Mouse (Mus musculus) adrenal gland, postnatal 10 days (tissue): ENCODE data around the gene Zc3hav1. TPM values are rescaled to one million over a fixed set of nuclear protein-coding genes. Genes with fewer than 3 reads are reported as not detected.
A peak's percentile ranks its signal among the peaks of the same experiment; 100 is the strongest.

ENCODE experiments used
- DNase-seq: peaks from one replicate; pipeline ENCODE4 v3.0.0; 2021; ENCODE audit warnings: mixed read lengths
- total RNA-seq, 2 experiments: library from RNA; stranded (reverse); gene quantifications; 2 replicates each; pipeline ENCODE4 v1.2.3; 2021

The Zc3hav1 gene
- total RNA-seq, 2 experiments from 2014 or later = 36.1 to 42.0 TPM

DNA sequence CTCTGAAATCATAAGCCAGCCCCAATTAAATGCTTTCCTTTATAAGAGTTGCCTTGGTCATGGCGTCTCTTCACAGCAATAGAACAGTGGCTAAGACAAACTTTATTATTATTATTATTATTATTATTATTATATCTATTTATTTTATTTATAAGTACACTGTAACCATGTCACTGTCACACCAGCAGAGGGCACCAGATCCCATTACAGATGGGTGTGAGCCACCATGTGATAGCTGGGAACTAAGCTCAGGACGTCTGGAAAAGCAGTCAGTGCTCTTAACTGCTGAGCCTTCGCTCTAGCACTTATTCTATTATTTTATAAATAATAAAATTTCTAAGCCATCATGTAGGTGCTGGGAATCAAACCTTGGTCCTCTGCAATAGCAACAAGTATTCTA is 60.7 kb downstream of the Zc3hav1 start:
- no peak for DNase-seq

DNA sequence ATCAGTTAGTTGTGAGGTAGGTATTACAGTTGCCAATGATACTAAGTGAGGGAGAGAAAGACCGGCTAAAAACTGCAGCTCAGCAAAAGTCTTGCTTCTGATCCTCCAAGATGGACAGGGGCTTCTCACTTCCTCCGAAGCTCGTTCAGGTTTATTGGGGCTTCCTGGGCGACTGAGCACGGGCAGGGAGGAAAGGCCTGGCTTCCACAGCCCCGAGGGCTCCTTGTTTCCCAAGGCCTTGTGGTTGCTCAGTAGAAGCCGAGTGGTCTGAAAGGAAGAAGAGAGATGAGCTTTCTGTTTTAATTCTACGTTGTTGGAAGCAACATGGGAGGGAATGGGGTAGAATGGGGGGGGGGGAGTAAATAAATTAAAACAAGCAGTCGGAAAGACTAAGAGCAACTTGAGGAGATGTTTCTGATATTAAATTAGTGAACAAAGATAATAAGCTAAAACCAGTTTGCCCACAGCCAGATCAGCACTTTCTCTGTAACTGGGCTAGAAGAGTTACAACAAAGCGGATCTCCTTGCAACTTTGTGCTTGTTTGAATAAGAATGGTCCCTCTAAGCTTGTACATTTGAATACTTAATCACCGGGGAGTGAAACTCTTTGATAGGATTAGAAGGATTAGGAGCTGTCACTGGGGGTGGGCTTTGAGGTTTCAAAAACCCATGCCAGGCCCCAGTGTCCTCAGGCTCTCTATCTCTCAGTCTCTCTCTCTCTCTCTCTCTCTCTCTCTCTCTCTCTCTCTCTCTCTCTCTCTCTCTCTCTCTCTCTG is 61.3 kb downstream of the Zc3hav1 start:
- no peak for DNase-seq

DNA sequence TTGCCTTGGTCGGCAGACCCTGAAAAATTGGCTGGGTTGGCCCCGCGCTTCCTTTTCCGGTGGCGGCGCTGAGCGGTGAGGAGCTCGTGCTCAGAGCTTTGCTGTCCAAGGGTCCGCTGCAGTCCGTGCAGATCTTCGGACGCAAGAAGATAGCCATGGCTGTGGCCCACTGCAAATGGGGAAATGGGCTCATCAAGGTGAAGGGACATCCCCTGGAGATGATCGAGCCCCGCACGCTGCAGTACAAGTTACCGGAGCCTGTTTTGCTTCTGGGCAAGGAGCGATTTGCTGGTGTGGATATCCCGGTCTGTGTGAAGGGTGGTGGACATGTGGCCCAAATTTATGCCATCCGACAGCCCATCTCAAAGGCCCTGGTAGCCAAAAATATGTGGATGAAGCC is 70.0 kb downstream of the Zc3hav1 start:
- DNase-seq = no peak

DNA sequence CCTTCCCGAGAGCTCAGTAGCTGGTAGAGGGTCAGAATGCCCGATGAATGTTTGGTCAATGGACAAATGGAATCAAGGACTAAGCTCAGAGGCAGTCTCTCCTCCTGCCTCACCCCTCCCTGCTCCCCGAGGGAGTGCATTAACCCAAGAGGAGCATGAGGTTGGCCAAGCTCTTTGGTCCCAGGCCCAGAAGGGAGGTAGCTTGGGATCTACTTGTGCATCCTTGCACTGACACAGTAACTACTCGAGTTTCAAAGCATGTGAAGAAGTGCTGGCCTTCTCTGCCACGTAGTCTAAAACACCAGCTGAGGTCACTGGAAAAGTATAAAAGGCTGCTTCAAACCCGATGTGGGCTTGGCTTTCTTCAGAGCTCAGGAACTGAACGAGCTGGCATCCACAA is 89.9 kb downstream of the Zc3hav1 start:
- DNase-seq = peak; percentile 25

DNA sequence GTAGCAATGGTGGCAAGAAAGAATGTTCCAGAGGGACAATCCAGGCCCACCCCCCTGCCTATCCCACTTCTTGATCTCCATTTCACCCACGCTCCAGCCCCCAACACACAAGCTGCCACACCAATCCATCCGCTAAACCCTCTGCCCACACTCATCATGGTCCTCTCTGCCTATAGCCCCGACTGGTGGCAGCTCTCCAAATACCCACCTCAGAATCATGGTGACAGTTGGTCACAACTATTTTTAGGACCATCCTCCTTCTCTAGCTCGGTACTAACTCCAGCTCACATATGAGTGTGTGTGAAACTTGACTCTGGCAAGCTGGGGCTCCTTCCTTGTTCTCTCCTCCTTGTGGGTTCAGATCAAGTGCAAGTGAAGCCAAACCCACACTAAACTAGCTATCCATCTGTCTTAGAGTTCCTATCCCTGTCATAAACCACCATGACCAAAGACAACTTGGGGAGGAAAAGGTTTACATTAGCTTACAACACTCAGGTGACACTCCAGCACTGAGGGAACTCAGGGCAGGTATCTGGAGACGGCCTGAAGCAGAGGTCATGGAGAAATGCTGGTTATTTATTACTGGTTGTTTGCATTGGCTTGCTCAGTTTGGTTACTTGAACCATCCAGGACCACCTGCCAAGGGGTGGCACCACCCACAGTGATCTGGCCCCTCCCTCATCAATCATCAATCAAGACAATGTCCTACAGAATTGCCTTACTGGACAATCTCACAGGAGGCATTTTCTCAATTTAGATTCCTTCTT is 90.8 kb downstream of the Zc3hav1 start:
- no peak for DNase-seq

DNA sequence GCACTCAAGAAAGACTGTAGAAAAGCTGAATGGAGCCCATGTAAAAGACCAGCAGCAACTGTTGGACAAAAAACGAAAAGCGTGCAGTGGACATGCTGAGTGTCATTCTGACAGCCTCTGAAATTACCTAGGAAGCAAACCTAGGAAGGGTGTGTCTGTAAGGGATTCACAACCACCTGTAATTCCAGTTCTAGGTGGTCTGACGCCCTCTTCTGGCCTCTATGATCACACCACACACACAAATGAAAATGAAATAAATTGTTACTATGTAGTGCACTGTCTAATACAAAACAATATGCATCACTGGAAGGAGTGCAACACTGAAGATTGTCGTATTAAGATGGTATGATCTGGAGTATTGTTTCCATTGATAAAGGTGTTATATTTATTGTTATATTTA is 92.5 kb downstream of the Zc3hav1 start:
- no peak for DNase-seq

DNA sequence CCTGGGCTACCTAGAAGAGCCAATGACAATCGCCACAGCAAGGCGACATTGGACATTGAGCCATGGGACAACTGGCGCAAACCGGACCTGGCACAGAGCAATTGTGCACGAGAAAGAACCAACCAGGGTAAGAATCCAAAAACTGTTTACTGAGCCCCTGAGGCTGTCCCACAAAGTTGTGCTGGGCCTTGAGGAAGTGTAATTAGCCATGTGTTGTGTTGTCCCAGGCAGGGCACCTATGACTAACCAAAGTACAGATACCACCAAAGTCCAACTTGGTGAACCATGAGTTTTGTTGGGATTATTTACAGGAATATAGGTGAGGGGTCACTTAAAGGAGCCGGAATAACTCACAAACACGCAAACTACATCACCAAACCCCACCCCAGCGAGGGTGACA is 96.9 kb downstream of the Zc3hav1 start:
- DNase-seq = no peak

DNA sequence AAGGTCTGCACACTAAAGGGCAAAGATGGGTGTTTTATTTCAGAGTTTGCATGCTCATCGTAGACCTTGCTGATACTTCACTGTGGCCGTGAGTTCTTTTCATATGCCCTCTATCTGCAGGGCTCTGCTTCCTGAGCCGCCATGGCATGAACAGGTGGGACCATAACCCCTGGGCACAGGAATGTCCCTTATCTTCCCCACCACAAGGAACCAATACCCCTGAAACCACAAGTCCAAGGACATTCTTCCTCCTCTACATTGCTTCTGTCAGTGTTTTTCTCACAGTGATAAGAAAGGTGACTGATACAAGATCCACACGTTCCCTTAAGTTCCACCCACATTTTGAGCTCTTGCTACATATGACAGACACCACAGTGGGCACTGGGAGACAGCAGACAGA is 97.6 kb downstream of the Zc3hav1 start:
- DNase-seq = no peak

DNA sequence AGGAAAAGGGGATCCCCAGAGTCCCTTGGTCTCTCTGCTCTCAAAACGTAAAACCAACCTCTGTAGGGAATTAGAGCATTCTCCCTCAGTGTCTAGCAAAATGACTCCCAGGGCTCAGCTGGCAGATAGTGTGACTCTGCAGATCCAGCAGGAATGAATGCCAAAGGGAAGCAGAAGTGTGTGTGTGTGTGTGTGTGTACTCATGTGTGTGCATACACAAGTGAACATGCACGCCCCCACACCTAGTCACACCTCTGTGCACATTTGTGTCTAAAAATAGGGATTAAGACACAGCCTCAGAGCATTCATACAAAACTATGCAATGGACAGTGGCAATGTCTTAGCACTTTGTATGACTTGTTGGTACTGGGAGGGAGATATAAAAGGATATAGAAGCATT is 98.6 kb downstream of the Zc3hav1 start:
- DNase-seq = no peak

Other genes with a start within 250 kb of the Zc3hav1 start
- not detected for gene Tmem213, start 245.3 kb downstream of the Zc3hav1 start, total RNA-seq
- 1 to 10 TPM; 4.0 to 5.4 TPM for gene Atp6v0a4, start 230.0 kb downstream of the Zc3hav1 start, total RNA-seq
- 1 to 10 TPM; 4.1 to 5.1 TPM for gene D630045J12Rik, start 100.6 kb downstream of the Zc3hav1 start, total RNA-seq
- 1 to 10 TPM; 4.3 to 6.0 TPM for gene Zc3hav1l, start 55.3 kb downstream of the Zc3hav1 start, total RNA-seq
- 1 to 10 TPM; 2.9 to 3.2 TPM for gene Ttc26, start 26.9 kb upstream of the Zc3hav1 start, total RNA-seq
- 10 to 100 TPM; 20.4 to 31.3 TPM for gene Ubn2, start 79.3 kb upstream of the Zc3hav1 start, total RNA-seq
- 100 to 1,000 TPM; 204 to 233 TPM for gene Fmc1, start 178.9 kb upstream of the Zc3hav1 start, total RNA-seq
- gene Luc7l2, start 196.7 kb upstream of the Zc3hav1 start, total RNA-seq = 100 to 1,000 TPM; 116 to 184 TPM